Mouse (Mus musculus): ENCODE measurements around the gene Tecpr2. TPM values are rescaled to one million over a fixed set of nuclear protein-coding genes. Genes with fewer than 3 reads are reported as not detected.

Tecpr2 gene
- polyA plus RNA-seq, 1 experiment from 2014 or later, result 1.8 TPM

GRCm38 (mm10) chr12:111008500-111009490 lies 119.7 kb downstream of the Tecpr2 start:
- H3K4me1 ChIP-seq (replicated peaks; ENCODE audit: insufficient read depth, low read length), result peaks cover 11% of the 10 kb centered on the region
- no peaks in the 10 kb centered on the region for H3K36me3 ChIP-seq (ENCODE audit: insufficient read depth, low read length)
- ATAC-seq (replicated peaks; ENCODE audit: low FRiP score, low read depth), result no peak
- H3K27me3 ChIP-seq (ENCODE audit: insufficient read depth, low read length), result no peaks in the 10 kb centered on the region
- TF ChIP-seq CTCF (IDR thresholded peaks at IDR 0.05; ENCODE audit: low read depth), result no peak
- 42% methylated on average over 11 of the region's 11 CpGs for WGBS
- DNase-seq (ENCODE audit: low spot score), result no peak
- no peak overlapping the region for H3K4me3 ChIP-seq (replicated peaks; ENCODE audit: low read depth, low read length)
- no peak overlapping the region for H3K27ac ChIP-seq
- no peak overlapping the region for H3K4me2 ChIP-seq (ENCODE audit: low read length)
- no peak overlapping the region for H3K9ac ChIP-seq (ENCODE audit: low read depth, low read length)
- no peaks in the 10 kb centered on the region for H3K9me3 ChIP-seq (replicated peaks; ENCODE audit: low read length)

GRCm38 (mm10) chr12:111009615-111010257 lies 120.7 kb downstream of the Tecpr2 start:
- Histone ChIP-seq H3K9me3 (replicated peaks; ENCODE audit: low read length) (no peaks in the 10 kb centered on the region), H3K27ac (no peak overlapping the region), H3K36me3 (ENCODE audit: insufficient read depth, low read length) (no peaks in the 10 kb centered on the region), H3K4me3 (replicated peaks; ENCODE audit: low read depth, low read length) (no peak overlapping the region), H3K4me1 (replicated peaks; ENCODE audit: insufficient read depth, low read length) (peaks cover 11% of the 10 kb centered on the region), H3K9ac (ENCODE audit: low read depth, low read length) (no peak overlapping the region), H3K4me2 (ENCODE audit: low read length) (no peak overlapping the region), H3K27me3 (ENCODE audit: insufficient read depth, low read length) (no peaks in the 10 kb centered on the region)
- TF ChIP-seq CTCF (IDR thresholded peaks at IDR 0.05; ENCODE audit: low read depth), result no peak
- DNase-seq (ENCODE audit: low spot score) (no peak), ATAC-seq (replicated peaks; ENCODE audit: low FRiP score, low read depth) (no peak)
- WGBS, result 71% methylated on average over 6 of the region's 6 CpGs

GRCm38 (mm10) chr12:111016807-111017206 lies 127.7 kb downstream of the Tecpr2 start:
- H3K27me3 ChIP-seq (ENCODE audit: insufficient read depth, low read length), result no peaks in the 10 kb centered on the region
- TF ChIP-seq CTCF (IDR thresholded peaks at IDR 0.05; ENCODE audit: low read depth), result no peak
- H3K4me3 ChIP-seq (replicated peaks; ENCODE audit: low read depth, low read length), result no peak overlapping the region
- DNase-seq (ENCODE audit: low spot score), result no peak
- H3K9me3 ChIP-seq (replicated peaks; ENCODE audit: low read length), result no peaks in the 10 kb centered on the region
- no peak overlapping the region for H3K27ac ChIP-seq
- no peak for ATAC-seq (replicated peaks; ENCODE audit: low FRiP score, low read depth)
- no peak overlapping the region for H3K9ac ChIP-seq (ENCODE audit: low read depth, low read length)
- 76% methylated on average over 3 of the region's 3 CpGs for WGBS
- no peaks in the 10 kb centered on the region for H3K36me3 ChIP-seq (ENCODE audit: insufficient read depth, low read length)
- no peak overlapping the region for H3K4me2 ChIP-seq (ENCODE audit: low read length)
- H3K4me1 ChIP-seq (replicated peaks; ENCODE audit: insufficient read depth, low read length), result no peaks in the 10 kb centered on the region

GRCm38 (mm10) chr12:111018068-111018467 lies 129.0 kb downstream of the Tecpr2 start:
- no peaks in the 10 kb centered on the region for H3K4me1 ChIP-seq (replicated peaks; ENCODE audit: insufficient read depth, low read length)
- H3K9me3 ChIP-seq (replicated peaks; ENCODE audit: low read length), result no peaks in the 10 kb centered on the region
- no peak for TF ChIP-seq CTCF (IDR thresholded peaks at IDR 0.05; ENCODE audit: low read depth)
- H3K36me3 ChIP-seq (ENCODE audit: insufficient read depth, low read length), result no peaks in the 10 kb centered on the region
- no peak overlapping the region for H3K27ac ChIP-seq
- H3K4me3 ChIP-seq (replicated peaks; ENCODE audit: low read depth, low read length), result no peak overlapping the region
- no peak overlapping the region for H3K4me2 ChIP-seq (ENCODE audit: low read length)
- no peak overlapping the region for H3K9ac ChIP-seq (ENCODE audit: low read depth, low read length)
- WGBS, result 92% methylated on average over 11 of the region's 11 CpGs
- H3K27me3 ChIP-seq (ENCODE audit: insufficient read depth, low read length), result no peaks in the 10 kb centered on the region
- no peak for DNase-seq (ENCODE audit: low spot score)
- no peak for ATAC-seq (replicated peaks; ENCODE audit: low FRiP score, low read depth)

- WGBS, result 93% methylated on average over 2 of the region's 2 CpGs
- H3K9ac ChIP-seq (ENCODE audit: low read depth, low read length), result no peak overlapping the region
Measured at GRCm38 (mm10) chr12:111019086-111019485, 130.0 kb downstream of the Tecpr2 start.

GRCm38 (mm10) chr12:111021138-111021537 lies 132.1 kb downstream of the Tecpr2 start:
- ATAC-seq (replicated peaks; ENCODE audit: low FRiP score, low read depth), result no peak
- 13% methylated on average over 1 of the region's 1 CpGs for WGBS
- TF ChIP-seq CTCF (IDR thresholded peaks at IDR 0.05; ENCODE audit: low read depth), result no peak

More at GRCm38 (mm10) chr12:111019086-111019485, 130.0 kb downstream of the Tecpr2 start:
- H3K4me2 ChIP-seq (ENCODE audit: low read length), result no peak overlapping the region
- DNase-seq (ENCODE audit: low spot score) (no peak), ATAC-seq (replicated peaks; ENCODE audit: low FRiP score, low read depth) (no peak)
- H3K4me3 ChIP-seq (replicated peaks; ENCODE audit: low read depth, low read length), result no peak overlapping the region
- no peaks in the 10 kb centered on the region for H3K36me3 ChIP-seq (ENCODE audit: insufficient read depth, low read length)
- no peak overlapping the region for H3K27ac ChIP-seq
- TF ChIP-seq CTCF (IDR thresholded peaks at IDR 0.05; ENCODE audit: low read depth), result no peak
- H3K27me3 ChIP-seq (ENCODE audit: insufficient read depth, low read length), result no peaks in the 10 kb centered on the region
- H3K4me1 ChIP-seq (replicated peaks; ENCODE audit: insufficient read depth, low read length), result no peaks in the 10 kb centered on the region
- H3K9me3 ChIP-seq (replicated peaks; ENCODE audit: low read length), result no peaks in the 10 kb centered on the region

More at GRCm38 (mm10) chr12:111021138-111021537, 132.1 kb downstream of the Tecpr2 start:
- Histone ChIP-seq H3K9ac (ENCODE audit: low read depth, low read length) (no peak overlapping the region), H3K9me3 (replicated peaks; ENCODE audit: low read length) (no peaks in the 10 kb centered on the region), H3K36me3 (ENCODE audit: insufficient read depth, low read length) (no peaks in the 10 kb centered on the region), H3K4me3 (replicated peaks; ENCODE audit: low read depth, low read length) (no peak overlapping the region), H3K4me2 (ENCODE audit: low read length) (no peak overlapping the region), H3K27me3 (ENCODE audit: insufficient read depth, low read length) (no peaks in the 10 kb centered on the region), H3K4me1 (replicated peaks; ENCODE audit: insufficient read depth, low read length) (no peaks in the 10 kb centered on the region), H3K27ac (no peak overlapping the region)
- DNase-seq (ENCODE audit: low spot score), result no peak
